Mouse (Mus musculus) MEL (cell line): ENCODE measurements around the gene Aqp11.

Experiments
- CTCF ChIP-seq, 3 experiments: IDR thresholded peaks in 2 of 3; conservative IDR thresholded peaks in 1 of 3; 2 replicates each; pipeline ENCODE4 v1.5.1; 2011 to 2012; ENCODE audit warnings: low read length in 3 of 3, low read depth in 2 of 3, mild to moderate bottlenecking in 2 of 3, improper control_type of control experiment in 1 of 3, inconsistent platforms in 1 of 3, mixed read lengths in 1 of 3, moderate library complexity in 1 of 3; ENCODE audit not compliant: control insufficient read depth in 1 of 3, insufficient read depth in 1 of 3, poor library complexity in 1 of 3, severe bottlenecking in 1 of 3
- E2F4 ChIP-seq: IDR thresholded peaks from 2 replicates; pipeline ENCODE4 v1.6.1; 2011; ENCODE audit warnings: low read depth, low read length, improper control_type of control experiment, borderline replicate concordance
- EP300 ChIP-seq, 2 experiments: IDR thresholded peaks; 2 replicates each; pipeline ENCODE4 v1.6.1; 2011; ENCODE audit warnings: improper control_type of control experiment in 2 of 2, low read length in 2 of 2, low read depth in 1 of 2, mild to moderate bottlenecking in 1 of 2
- GATA1 ChIP-seq: IDR thresholded peaks from 2 replicates; pipeline ENCODE4 v1.6.1; 2011; ENCODE audit warnings: low read depth, low read length, improper control_type of control experiment
- NELFE ChIP-seq: IDR thresholded peaks from 2 replicates; pipeline ENCODE4 v1.6.1; 2011; ENCODE audit warnings: low read depth, low read length, improper control_type of control experiment
- NRF1 ChIP-seq: IDR thresholded peaks from 2 replicates; pipeline ENCODE4 v1.6.1; 2014; ENCODE audit warnings: low read depth, mild to moderate bottlenecking, inconsistent platforms, low read length, improper control_type of control experiment, moderate library complexity; ENCODE audit not compliant: poor library complexity, insufficient read depth, severe bottlenecking
- POLR2A ChIP-seq, 2 experiments: IDR thresholded peaks; 2 replicates each; pipeline ENCODE4 v1.6.1; 2011 to 2012; ENCODE audit warnings: low read length in 2 of 2, mild to moderate bottlenecking in 2 of 2, control low read depth in 1 of 2, improper control_type of control experiment in 1 of 2, low read depth in 1 of 2, moderate library complexity in 1 of 2; ENCODE audit not compliant: control insufficient read depth in 1 of 2, insufficient read depth in 1 of 2, poor library complexity in 1 of 2
- TAL1 ChIP-seq: IDR thresholded peaks from 2 replicates; pipeline ENCODE4 v1.6.1; 2012; ENCODE audit warnings: mild to moderate bottlenecking, inconsistent platforms, low read length, moderate library complexity, mixed read lengths
- ZMIZ1 ChIP-seq: IDR thresholded peaks from 2 replicates; pipeline ENCODE4 v1.6.1; 2012; ENCODE audit warnings: low read depth, mild to moderate bottlenecking, inconsistent platforms, low read length, improper control_type of control experiment, moderate library complexity

GRCm38 (mm10) chr7:97749207-97750190, 11.4 kb upstream of the Aqp11 start:
- TF ChIP-seq CTCF (IDR thresholded peaks at IDR 0.05 in 2 of 3, conservative IDR thresholded peaks at IDR 0.05 in 1 of 3; ENCODE audit: control insufficient read depth in 1 of 3, insufficient read depth in 1 of 3, low read depth in 2 of 3, low read length in 3 of 3, poor library complexity in 1 of 3, severe bottlenecking in 1 of 3) = no peak
- TF ChIP-seq EP300 (IDR thresholded peaks at IDR 0.05; ENCODE audit: low read depth in 1 of 2, low read length in 2 of 2) = no peak
- no peak for TF ChIP-seq TAL1
- no peak for TF ChIP-seq ZMIZ1
- no peak for TF ChIP-seq NRF1
- TF ChIP-seq E2F4 = no peak
- no peak for TF ChIP-seq NELFE
- no peak for TF ChIP-seq POLR2A (IDR thresholded peaks at IDR 0.05; ENCODE audit: control insufficient read depth in 1 of 2, insufficient read depth in 1 of 2, low read depth in 1 of 2, low read length in 2 of 2, poor library complexity in 1 of 2)
- no peak for TF ChIP-seq GATA1
